Comparison of ENCODE assay signal across 21 mouse cellular contexts in genomic region chr6:12481527-12482163, GRCm38 (mm10).
A peak's percentile ranks its signal among the peaks of the same experiment; 100 is the strongest.
DNase-seq lines count a peak whose midpoint lies in the region; ATAC-seq and TF ChIP-seq lines count a peak whose summit lies in the region.
"Had no signal": no experiment of that assay in that cellular context is flagged by ENCODE, and none has a peak within 500 bp of the region (broad histone marks: within the 10 kb centered on the region; RNA-seq: fewer than 3 reads in every experiment).

No protein-coding gene starts in this region.

- peak overlapping the region; percentile 49 for H3K27ac ChIP-seq in hindbrain, embryonic 11.5 days (ENCODE audit: low read depth, low read length)
- H3K27ac ChIP-seq in hindbrain, embryonic 14.5 days: no peak overlapping the region; the same call in 1 of the 2 replicates
- H3K27ac ChIP-seq in midbrain, embryonic 11.5 days (ENCODE audit: low read depth, low read length): no peak overlapping the region; the same call in 1 of the 2 replicates
- H3K27ac ChIP-seq in midbrain, postnatal 0 days (ENCODE audit: low read depth, low read length): no peak overlapping the region
- peak overlapping the region; percentile 68 for H3K27ac ChIP-seq in neural tube, embryonic 13.5 days (replicated peaks)
- no peak overlapping the region for H3K27ac ChIP-seq in neural tube, embryonic 15.5 days (replicated peaks)
- H3K27ac ChIP-seq: embryonic facial prominence, embryonic 15.5 days; forebrain, embryonic 10.5 days; gastrocnemius, adult 2 months; hindbrain, embryonic 15.5 days had no signal

- H3K4me1 ChIP-seq in hindbrain, embryonic 11.5 days (replicated peaks; ENCODE audit: control insufficient read depth, insufficient read depth, low read length): no peaks in the 10 kb centered on the region
- peaks cover 3% of the 10 kb centered on the region; the same call in 1 of the 2 replicates for H3K4me1 ChIP-seq in hindbrain, embryonic 14.5 days (replicated peaks; ENCODE audit: control insufficient read depth, insufficient read depth, low read length)
- no peaks in the 10 kb centered on the region for H3K4me1 ChIP-seq in midbrain, embryonic 11.5 days (ENCODE audit: control insufficient read depth, insufficient read depth, low read length)
- H3K4me1 ChIP-seq in midbrain, postnatal 0 days (ENCODE audit: insufficient read depth, low read length): no peaks in the 10 kb centered on the region
- H3K4me1 ChIP-seq in neural tube, embryonic 13.5 days (replicated peaks): peaks cover 9% of the 10 kb centered on the region; the same call in 1 of the 2 replicates
- peaks cover 3% of the 10 kb centered on the region; the same call in 1 of the 2 replicates for H3K4me1 ChIP-seq in neural tube, embryonic 15.5 days
- H3K4me1 ChIP-seq: embryonic facial prominence, embryonic 15.5 days; forebrain, embryonic 10.5 days; heart, embryonic 12.5 days; hindbrain, embryonic 15.5 days had no signal

- no peaks in the 10 kb centered on the region for H3K27me3 ChIP-seq in hindbrain, embryonic 11.5 days (ENCODE audit: control insufficient read depth, insufficient read depth, low read length)
- H3K27me3 ChIP-seq in hindbrain, embryonic 14.5 days (ENCODE audit: control insufficient read depth, insufficient read depth, low read length): no peaks in the 10 kb centered on the region
- no peaks in the 10 kb centered on the region for H3K27me3 ChIP-seq in midbrain, embryonic 11.5 days (ENCODE audit: control insufficient read depth, insufficient read depth, low read length)
- no peaks in the 10 kb centered on the region for H3K27me3 ChIP-seq in midbrain, postnatal 0 days (ENCODE audit: insufficient read depth, low read length)
- H3K27me3 ChIP-seq in neural tube, embryonic 13.5 days: no peaks in the 10 kb centered on the region
- H3K27me3 ChIP-seq in neural tube, embryonic 15.5 days (replicated peaks): no peaks in the 10 kb centered on the region
- H3K27me3 ChIP-seq: CH12.LX; embryonic facial prominence, embryonic 15.5 days; heart, embryonic 12.5 days; hindbrain, embryonic 15.5 days; Patski had no signal

- no peaks in the 10 kb centered on the region for H3K36me3 ChIP-seq in hindbrain, embryonic 11.5 days (ENCODE audit: control insufficient read depth, insufficient read depth, low read length)
- H3K36me3 ChIP-seq in hindbrain, embryonic 14.5 days (replicated peaks; ENCODE audit: control insufficient read depth, insufficient read depth): no peaks in the 10 kb centered on the region
- H3K36me3 ChIP-seq in midbrain, embryonic 11.5 days (ENCODE audit: control insufficient read depth, insufficient read depth, low read length): no peaks in the 10 kb centered on the region
- H3K36me3 ChIP-seq in midbrain, postnatal 0 days (ENCODE audit: insufficient read depth, low read length): no peaks in the 10 kb centered on the region
- H3K36me3 ChIP-seq in neural tube, embryonic 13.5 days: no peaks in the 10 kb centered on the region
- no peaks in the 10 kb centered on the region for H3K36me3 ChIP-seq in neural tube, embryonic 15.5 days
- H3K36me3 ChIP-seq: embryonic facial prominence, embryonic 15.5 days; forebrain, embryonic 10.5 days; heart, embryonic 12.5 days; hindbrain, embryonic 15.5 days had no signal

- no peak for TF ChIP-seq CTCF in midbrain, postnatal 0 days (IDR thresholded peaks at IDR 0.05)

- no peak overlapping the region for H3K9ac ChIP-seq in hindbrain, embryonic 11.5 days (ENCODE audit: low read depth, low read length)
- H3K9ac ChIP-seq in hindbrain, embryonic 14.5 days: no peak overlapping the region
- no peak overlapping the region for H3K9ac ChIP-seq in midbrain, embryonic 11.5 days (ENCODE audit: low read length)
- H3K9ac ChIP-seq in midbrain, postnatal 0 days (replicated peaks; ENCODE audit: low read length, poor library complexity, severe bottlenecking): no peak overlapping the region
- no peak overlapping the region for H3K9ac ChIP-seq in neural tube, embryonic 13.5 days
- no peak overlapping the region for H3K9ac ChIP-seq in neural tube, embryonic 15.5 days (replicated peaks)
- H3K9ac ChIP-seq: embryonic facial prominence, embryonic 15.5 days; heart, embryonic 12.5 days; hindbrain, embryonic 15.5 days had no signal

- peak; percentile 77 for ATAC-seq in hindbrain, embryonic 11.5 days (ENCODE audit: low FRiP score)
- no peak; the same call in 1 of the 2 replicates for ATAC-seq in hindbrain, embryonic 14.5 days (ENCODE audit: low FRiP score)
- peak; percentile 38; the same call in 1 of the 2 replicates for ATAC-seq in midbrain, embryonic 11.5 days (ENCODE audit: low FRiP score)
- no peak for ATAC-seq in midbrain, postnatal 0 days (ENCODE audit: low FRiP score)
- no peak; the same call in 1 of the 2 replicates for ATAC-seq in neural tube, embryonic 13.5 days (ENCODE audit: low read depth)
- no peak for ATAC-seq in neural tube, embryonic 15.5 days (ENCODE audit: low FRiP score)
- ATAC-seq: activated CD4-positive, CD25-positive, alpha-beta regulatory T cell, adult 4 months; inflammation-experienced regulatory T-cells, adult 6 months; Patski had no signal

- 74% methylated on average over 5 of the region's 5 CpGs for WGBS in hindbrain, embryonic 11.5 days
- 55% methylated on average over 5 of the region's 5 CpGs for WGBS in hindbrain, embryonic 14.5 days
- 78% methylated on average over 5 of the region's 5 CpGs for WGBS in midbrain, embryonic 11.5 days
- 67% methylated on average over 5 of the region's 5 CpGs for WGBS in midbrain, postnatal 0 days
- WGBS in neural tube, embryonic 13.5 days: 44% methylated on average over 5 of the region's 5 CpGs
- 44% methylated on average over 5 of the region's 5 CpGs for WGBS in neural tube, embryonic 15.5 days

- no peak overlapping the region for H3K4me3 ChIP-seq in hindbrain, embryonic 11.5 days (ENCODE audit: low read depth, low read length)
- no peak overlapping the region for H3K4me3 ChIP-seq in hindbrain, embryonic 14.5 days (replicated peaks; ENCODE audit: low read length)
- no peak overlapping the region for H3K4me3 ChIP-seq in midbrain, embryonic 11.5 days (ENCODE audit: low read depth, low read length)
- H3K4me3 ChIP-seq in midbrain, postnatal 0 days (ENCODE audit: low read depth, low read length): no peak overlapping the region
- H3K4me3 ChIP-seq in neural tube, embryonic 13.5 days: no peak overlapping the region
- H3K4me3 ChIP-seq in neural tube, embryonic 15.5 days (replicated peaks): no peak overlapping the region
- H3K4me3 ChIP-seq: embryonic facial prominence, embryonic 15.5 days; erythroblast, embryonic 14.5 days; forebrain, embryonic 10.5 days; gastrocnemius, adult 2 months; heart, embryonic 12.5 days; hindbrain, embryonic 15.5 days had no signal

- DNase-seq in hindbrain, embryonic 11.5 days (ENCODE audit: low spot score): no peak
- DNase-seq in hindbrain, embryonic 14.5 days (ENCODE audit: low spot score): no peak
- DNase-seq in midbrain, embryonic 11.5 days (ENCODE audit: low spot score, missing footprints): no peak
- no peak for DNase-seq in midbrain, postnatal 0 days (ENCODE audit: low spot score)
- no peak for DNase-seq in cerebellum, adult 9-10 months
- DNase-seq: adrenal gland, postnatal 14 days; cerebellum, adult 18-20 months; cerebellum, postnatal 10 days; gastrocnemius, adult 2 months; gastrocnemius, postnatal 25 days had no signal

- H3K4me2 ChIP-seq in hindbrain, embryonic 11.5 days (replicated peaks; ENCODE audit: low read depth, low read length): no peak overlapping the region
- H3K4me2 ChIP-seq in hindbrain, embryonic 14.5 days (replicated peaks): no peak overlapping the region
- H3K4me2 ChIP-seq in midbrain, embryonic 11.5 days: no peak overlapping the region
- H3K4me2 ChIP-seq in midbrain, postnatal 0 days (ENCODE audit: low read depth, low read length, poor library complexity, severe bottlenecking): no peak overlapping the region
- no peak overlapping the region for H3K4me2 ChIP-seq in neural tube, embryonic 13.5 days
- H3K4me2 ChIP-seq in neural tube, embryonic 15.5 days: no peak overlapping the region
- H3K4me2 ChIP-seq: embryonic facial prominence, embryonic 15.5 days; heart, embryonic 12.5 days; hindbrain, embryonic 15.5 days had no signal

- no peaks in the 10 kb centered on the region for H3K9me3 ChIP-seq in hindbrain, embryonic 11.5 days (ENCODE audit: control insufficient read depth, low read length)
- no peaks in the 10 kb centered on the region for H3K9me3 ChIP-seq in hindbrain, embryonic 14.5 days (ENCODE audit: control insufficient read depth, low read length)
- no peaks in the 10 kb centered on the region for H3K9me3 ChIP-seq in midbrain, embryonic 11.5 days (ENCODE audit: control insufficient read depth, low read length)
- no peaks in the 10 kb centered on the region for H3K9me3 ChIP-seq in midbrain, postnatal 0 days (ENCODE audit: low read length)
- H3K9me3 ChIP-seq in neural tube, embryonic 13.5 days: no peaks in the 10 kb centered on the region
- H3K9me3 ChIP-seq in neural tube, embryonic 15.5 days (replicated peaks): no peaks in the 10 kb centered on the region
- H3K9me3 ChIP-seq: embryonic facial prominence, embryonic 15.5 days; forebrain, embryonic 10.5 days; heart, embryonic 12.5 days; hindbrain, embryonic 15.5 days had no signal

Comparison
In these comparisons a context has a peak if more than half of its experiments do, and no peak if none do; other contexts are left out.
1. ATAC-seq: peak in hindbrain, embryonic 11.5 days (single experiment) and midbrain, embryonic 11.5 days (single experiment); none in hindbrain, embryonic 14.5 days (single experiment), midbrain, postnatal 0 days (single experiment), neural tube, embryonic 13.5 days (single experiment) and neural tube, embryonic 15.5 days (single experiment).
2. H3K27ac ChIP-seq: peak in hindbrain, embryonic 11.5 days (single experiment) and neural tube, embryonic 13.5 days (single experiment); none in hindbrain, embryonic 14.5 days (single experiment), midbrain, embryonic 11.5 days (single experiment), midbrain, postnatal 0 days (single experiment) and neural tube, embryonic 15.5 days (single experiment).